Mouse (Mus musculus) limb, embryonic 14.5 days (tissue): ENCODE measurements around the gene Atraid. TPM values are rescaled to one million over a fixed set of nuclear protein-coding genes. Genes with fewer than 3 reads are reported as not detected.

ENCODE experiments used
- ATAC-seq: fragments of 200-750 bp; cut with Nextera tagmentation; 2 replicates; pipeline ENCODE4 v1.8.0; 2017; ENCODE audit warnings: low read depth, moderate number of reproducible peaks, moderate TSS enrichment; ENCODE audit not compliant: low FRiP score
- DNase-seq: peaks from one replicate; pipeline ENCODE4 v3.0.0-alpha.2; 2015; ENCODE audit warnings: low spot score
- H3K27ac ChIP-seq: fragments of 300-500 bp; sonication (generic); replicated peaks from 2 replicates; pipeline ENCODE4 v1.5.1; 2014; ENCODE audit warnings: low read depth, mild to moderate bottlenecking, low read length, moderate library complexity, mixed read lengths
- H3K27me3 ChIP-seq: fragments of 300-500 bp; sonication (generic); 2 replicates; pipeline ENCODE4 v1.6.1; 2014; ENCODE audit warnings: low read length, mixed read lengths; ENCODE audit not compliant: control insufficient read depth, insufficient read depth
- H3K36me3 ChIP-seq: fragments of 300-500 bp; sonication (generic); 2 replicates; pipeline ENCODE4 v1.6.1; 2014; ENCODE audit warnings: mild to moderate bottlenecking, low read length, moderate library complexity, mixed read lengths; ENCODE audit not compliant: control insufficient read depth, insufficient read depth
- H3K4me1 ChIP-seq: fragments of 300-500 bp; sonication (generic); 2 replicates; pipeline ENCODE4 v1.6.1; 2014; ENCODE audit warnings: antibody characterized with exemption, low read length, mixed read lengths; ENCODE audit not compliant: control insufficient read depth, insufficient read depth
- H3K4me2 ChIP-seq: fragments of 300-500 bp; sonication (generic); replicated peaks from 2 replicates; pipeline ENCODE4 v1.6.1; 2014; ENCODE audit warnings: low read depth, mild to moderate bottlenecking, low read length, moderate library complexity; ENCODE audit not compliant: severe bottlenecking
- H3K4me3 ChIP-seq: fragments of 300-500 bp; sonication (generic); replicated peaks from 2 replicates; pipeline ENCODE4 v1.5.1; 2014; ENCODE audit warnings: low read length
- H3K9ac ChIP-seq: fragments of 300-500 bp; sonication (generic); 2 replicates; pipeline ENCODE4 v1.6.1; 2014; ENCODE audit warnings: mild to moderate bottlenecking, low read depth, low read length, moderate library complexity; ENCODE audit not compliant: severe bottlenecking
- H3K9me3 ChIP-seq: fragments of 300-500 bp; sonication (generic); 2 replicates; pipeline ENCODE4 v1.6.1; 2016; ENCODE audit warnings: low read length; ENCODE audit not compliant: control insufficient read depth
- POLR2A ChIP-seq: fragments of 200-500 bp; IDR thresholded peaks from 2 replicates; pipeline ENCODE4 v1.8.0; 2012; ENCODE audit warnings: inconsistent platforms, mild to moderate bottlenecking, moderate library complexity, borderline replicate concordance; ENCODE audit not compliant: insufficient read depth, insufficient read length; ENCODE audit errors: extremely low read depth
- WGBS: fragments of 180-500 bp; shearing (Covaris S2); extraction: QIAGEN DNeasy Blood & Tissue Kit; methylation state at CpG from one replicate; pipeline ENCODE4 v1.1.7; 2014; 5-methylcytosine and 5-hydroxymethylcytosine counted together
- polyA plus RNA-seq, 2 experiments: library from polyadenylated mRNA; depleted of rRNA in 1 of 2; stranded (reverse) in 1 of 2; unstranded in 1 of 2; fragments of >200 nt; fragmentation: Nextera tagmentation in 1 of 2; extraction: Ambion mirVana in 1 of 2; gene quantifications; 2 replicates each; pipeline versions ENCODE4 v1.2.1 to v1.2.3; 2012 to 2014

Gene Atraid
- polyA plus RNA-seq, 2 experiments = 134 to 190 TPM

DNA sequence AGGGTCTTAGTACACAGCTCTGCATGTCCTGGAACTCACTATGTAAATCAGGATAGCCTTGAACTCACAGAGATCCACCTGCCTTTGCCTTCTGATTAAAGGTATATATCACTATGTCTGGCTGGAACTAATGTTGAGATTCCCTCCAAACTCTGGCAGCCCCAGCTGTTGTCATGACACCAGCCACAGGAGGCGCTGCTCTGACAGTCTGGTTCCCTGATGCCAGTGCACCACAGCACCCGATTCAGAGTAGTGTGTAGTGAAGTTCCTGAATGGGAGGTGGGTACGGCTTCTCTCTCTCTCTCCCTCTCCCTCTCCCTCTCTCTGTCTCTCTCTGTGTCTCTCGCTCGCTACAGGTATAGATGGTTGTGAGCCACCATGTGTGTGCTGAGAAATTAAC, 34.2 kb downstream of the Atraid start:
- ATAC-seq (peak; percentile 26; the same call in 1 of the 2 replicates), DNase-seq (peak; percentile 49)
- H3K27me3 ChIP-seq = no peaks in the 10 kb centered on the region; the same call in 1 of the 2 replicates
- H3K4me3 ChIP-seq = no peak overlapping the region
- no peak overlapping the region for H3K9ac ChIP-seq
- no peak overlapping the region for H3K27ac ChIP-seq
- 20% methylated on average over 5 of the region's 5 CpGs for WGBS
- no peak overlapping the region for H3K4me2 ChIP-seq
- H3K36me3 ChIP-seq = peaks cover 18% of the 10 kb centered on the region
- H3K4me1 ChIP-seq = no peaks in the 10 kb centered on the region; the same call in 1 of the 2 replicates
- TF ChIP-seq POLR2A = no peak
- no peaks in the 10 kb centered on the region for H3K9me3 ChIP-seq

- no peak for ATAC-seq
- Histone ChIP-seq H3K27me3 (peaks cover under 1% of the 10 kb centered on the region), H3K27ac (no peak overlapping the region), H3K4me1 (no peaks in the 10 kb centered on the region; the same call in 1 of the 2 replicates), H3K9me3 (no peaks in the 10 kb centered on the region), H3K4me2 (no peak overlapping the region), H3K4me3 (no peak overlapping the region), H3K9ac (0 out of 2 replicates have a peak overlapping the region, but pooled peaks have one; percentile 28), H3K36me3 (peaks cover 11% of the 10 kb centered on the region)
- no peak for TF ChIP-seq POLR2A
- 28% methylated on average over 12 of the region's 12 CpGs for WGBS
- DNase-seq = no peak
Observed at GRCm38 (mm10) chr5:31082935-31083625, 35.0 kb downstream of the Atraid start.

DNA sequence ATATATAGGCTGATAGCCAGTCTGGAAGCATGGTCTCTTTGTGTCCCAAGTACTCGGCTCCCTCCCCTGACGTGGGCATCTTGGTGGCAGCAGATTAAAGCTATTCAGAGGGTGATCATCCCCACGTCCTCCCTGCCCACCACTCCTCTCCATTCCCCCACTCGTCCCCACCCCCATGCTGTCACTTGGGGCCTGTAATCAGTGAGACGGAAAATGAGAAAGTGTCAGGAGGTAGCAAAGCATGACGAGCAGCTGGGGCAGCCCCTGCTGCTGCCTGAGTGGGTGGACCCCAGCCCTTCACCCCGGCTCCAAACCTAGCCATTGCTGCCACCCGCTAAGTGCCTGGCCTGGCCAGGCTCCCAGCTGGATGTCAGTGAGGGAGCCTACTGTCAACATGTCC, 35.8 kb downstream of the Atraid start:
- ATAC-seq (no peak; the same call in 1 of the 2 replicates), DNase-seq (no peak)
- Histone ChIP-seq H3K4me1 (no peaks in the 10 kb centered on the region; the same call in 1 of the 2 replicates), H3K36me3 (peaks cover 2% of the 10 kb centered on the region; the same call in 1 of the 2 replicates), H3K9ac (no peak overlapping the region), H3K27me3 (peaks cover 7% of the 10 kb centered on the region), H3K27ac (no peak overlapping the region), H3K4me2 (no peak overlapping the region), H3K4me3 (no peak overlapping the region), H3K9me3 (no peaks in the 10 kb centered on the region)
- TF ChIP-seq POLR2A = no peak
- WGBS = 27% methylated on average over 8 of the region's 8 CpGs

DNA sequence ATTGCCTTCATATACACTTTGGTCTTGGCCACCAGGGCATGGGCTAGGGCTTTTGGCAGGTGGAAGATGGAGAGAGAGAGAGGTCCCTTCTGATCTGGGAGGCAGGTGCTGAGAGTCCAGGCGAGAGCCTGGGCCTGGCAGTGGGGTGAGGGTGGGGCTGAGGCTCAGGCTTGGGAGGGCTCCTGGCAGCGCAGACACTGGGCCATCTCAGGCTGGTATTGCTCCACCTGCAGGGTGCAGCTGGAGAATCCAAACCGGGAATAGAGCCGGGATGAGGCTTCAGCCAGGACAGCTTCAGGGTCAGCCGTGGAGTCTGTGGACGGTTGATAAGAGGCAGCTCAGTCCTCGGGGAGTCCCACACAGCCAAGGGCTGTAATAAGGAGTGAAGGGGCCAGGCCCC, 38.5 kb downstream of the Atraid start:
- 29% methylated on average over 7 of the region's 7 CpGs for WGBS
- Histone ChIP-seq H3K4me2 (no peak overlapping the region), H3K4me1 (no peaks in the 10 kb centered on the region; the same call in 1 of the 2 replicates), H3K4me3 (no peak overlapping the region), H3K36me3 (no peaks in the 10 kb centered on the region), H3K9me3 (no peaks in the 10 kb centered on the region), H3K9ac (no peak overlapping the region), H3K27me3 (peaks cover 32% of the 10 kb centered on the region), H3K27ac (no peak overlapping the region)
- no peak for TF ChIP-seq POLR2A
- no peak for ATAC-seq
- no peak for DNase-seq

GRCm38 (mm10) chr5:31087131-31087530, 39.0 kb downstream of the Atraid start:
- Histone ChIP-seq H3K9ac (no peak overlapping the region), H3K9me3 (no peaks in the 10 kb centered on the region), H3K36me3 (no peaks in the 10 kb centered on the region), H3K27ac (no peak overlapping the region), H3K4me3 (no peak overlapping the region), H3K27me3 (peaks cover 37% of the 10 kb centered on the region), H3K4me1 (no peaks in the 10 kb centered on the region; the same call in 1 of the 2 replicates), H3K4me2 (no peak overlapping the region)
- ATAC-seq = no peak
- WGBS = 65% methylated on average over 2 of the region's 2 CpGs
- no peak for DNase-seq
- TF ChIP-seq POLR2A = no peak
